Mouse (Mus musculus) liver, adult 2 months (tissue): ENCODE measurements around the gene Tomm6.

Source experiments
- CTCF ChIP-seq: fragments of 200-500 bp; IDR thresholded peaks from 2 replicates; pipeline ENCODE4 v1.5.1; 2011; ENCODE audit warnings: low read depth, low read length, control low read depth
- POLR2A ChIP-seq: fragments of 200-500 bp; IDR thresholded peaks from 2 replicates; pipeline ENCODE4 v1.6.1; 2011; ENCODE audit warnings: low read length, control low read depth; ENCODE audit not compliant: insufficient read depth; ENCODE audit errors: extremely low read depth

DNA sequence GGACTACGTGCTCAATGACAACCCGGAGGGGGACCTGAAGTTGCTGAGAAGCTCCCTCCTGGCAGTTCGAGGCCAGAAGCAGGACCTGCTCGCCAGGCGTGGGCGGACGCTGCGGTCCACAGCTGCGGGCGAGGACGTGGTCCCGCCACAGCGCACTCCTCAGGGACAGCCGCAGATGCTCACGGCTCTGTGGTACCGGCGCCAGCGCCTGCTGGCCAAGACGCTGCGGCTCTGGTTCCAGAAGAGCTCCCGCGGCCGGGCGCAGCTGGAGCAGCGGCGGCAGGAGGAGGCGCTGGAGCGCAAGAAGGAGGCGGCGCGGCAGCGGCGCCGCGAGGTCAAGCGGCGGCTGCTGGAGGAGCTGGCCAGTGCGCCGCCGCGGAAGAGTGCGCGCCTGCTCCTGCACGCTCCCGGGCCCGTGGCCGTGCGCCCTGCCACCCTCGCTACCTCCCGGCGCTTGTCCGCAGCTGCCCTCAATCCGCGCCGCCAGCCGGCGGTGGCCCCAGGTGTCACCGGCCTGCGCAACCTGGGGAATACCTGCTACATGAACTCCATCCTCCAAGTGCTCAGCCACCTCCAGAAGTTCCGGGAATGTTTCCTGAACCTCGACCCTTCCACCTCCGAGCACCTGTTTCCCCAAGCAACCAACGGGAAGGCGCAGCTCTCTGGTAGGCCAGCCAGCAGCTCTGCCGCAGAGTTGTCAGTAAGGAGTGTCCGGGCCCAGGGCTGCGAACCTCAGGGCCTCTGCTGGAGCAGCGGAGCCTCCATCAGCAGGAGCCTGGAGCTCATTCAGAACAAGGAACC, 15.7 kb downstream of the Tomm6 start:
- TF ChIP-seq POLR2A (no peak), CTCF (no peak)
